Mouse (Mus musculus) kidney, embryonic 14.5 days (tissue): ENCODE data around the gene Itpkc. TPM values are rescaled to one million over a fixed set of nuclear protein-coding genes. Genes with fewer than 3 reads are reported as not detected.

Source experiments
- ATAC-seq: fragments of 200-750 bp; cut with Nextera tagmentation; 2 replicates; pipeline ENCODE4 v1.8.0; 2017; ENCODE audit warnings: moderate number of reproducible peaks, mild to moderate bottlenecking, moderate TSS enrichment, moderate library complexity; ENCODE audit not compliant: low FRiP score, low TSS enrichment
- H3K27ac ChIP-seq: fragments of 300-500 bp; sonication (generic); 2 replicates; pipeline ENCODE4 v1.5.1; 2014; ENCODE audit warnings: low read depth, mild to moderate bottlenecking, low read length, moderate library complexity, mixed read lengths
- H3K27me3 ChIP-seq: fragments of 300-500 bp; sonication (generic); 2 replicates; pipeline ENCODE4 v1.6.1; 2014; ENCODE audit warnings: mild to moderate bottlenecking, low read length; ENCODE audit not compliant: control insufficient read depth, insufficient read depth
- H3K36me3 ChIP-seq: fragments of 300-500 bp; sonication (generic); 2 replicates; pipeline ENCODE4 v1.6.1; 2014; ENCODE audit warnings: low read length, mixed read lengths; ENCODE audit not compliant: control insufficient read depth, insufficient read depth
- H3K4me1 ChIP-seq: fragments of 300-500 bp; sonication (generic); 2 replicates; pipeline ENCODE4 v1.6.1; 2014; ENCODE audit warnings: low read length, mixed read lengths; ENCODE audit not compliant: control insufficient read depth, insufficient read depth
- H3K4me2 ChIP-seq: fragments of 300-500 bp; sonication (generic); replicated peaks from 2 replicates; pipeline ENCODE4 v1.6.1; 2014; ENCODE audit warnings: low read depth, mild to moderate bottlenecking, low read length
- H3K4me3 ChIP-seq: fragments of 300-500 bp; sonication (generic); 2 replicates; pipeline ENCODE4 v1.5.1; 2014; ENCODE audit warnings: mild to moderate bottlenecking, low read length
- H3K9ac ChIP-seq: fragments of 300-500 bp; sonication (generic); 2 replicates; pipeline ENCODE4 v1.6.1; 2014; ENCODE audit warnings: low read depth, mild to moderate bottlenecking, low read length, moderate library complexity
- H3K9me3 ChIP-seq: fragments of 300-500 bp; sonication (generic); 2 replicates; pipeline ENCODE4 v1.6.1; 2016; ENCODE audit warnings: low read length; ENCODE audit not compliant: control insufficient read depth
- WGBS: fragments of 180-500 bp; shearing (Covaris S2); extraction: QIAGEN DNeasy Blood & Tissue Kit; methylation state at CpG from one replicate; pipeline ENCODE4 v1.1.7; 2014; 5-methylcytosine and 5-hydroxymethylcytosine counted together
- polyA plus RNA-seq: library from polyadenylated mRNA; unstranded; fragments of >200 nt; fragmentation: Nextera tagmentation; extraction: Ambion mirVana; gene quantifications from 2 replicates; pipeline ENCODE4 v1.2.1, GENCODE M21; 2014

Gene Itpkc
- polyA plus RNA-seq, 1 experiment from 2014 or later: 5.2 TPM

DNA sequence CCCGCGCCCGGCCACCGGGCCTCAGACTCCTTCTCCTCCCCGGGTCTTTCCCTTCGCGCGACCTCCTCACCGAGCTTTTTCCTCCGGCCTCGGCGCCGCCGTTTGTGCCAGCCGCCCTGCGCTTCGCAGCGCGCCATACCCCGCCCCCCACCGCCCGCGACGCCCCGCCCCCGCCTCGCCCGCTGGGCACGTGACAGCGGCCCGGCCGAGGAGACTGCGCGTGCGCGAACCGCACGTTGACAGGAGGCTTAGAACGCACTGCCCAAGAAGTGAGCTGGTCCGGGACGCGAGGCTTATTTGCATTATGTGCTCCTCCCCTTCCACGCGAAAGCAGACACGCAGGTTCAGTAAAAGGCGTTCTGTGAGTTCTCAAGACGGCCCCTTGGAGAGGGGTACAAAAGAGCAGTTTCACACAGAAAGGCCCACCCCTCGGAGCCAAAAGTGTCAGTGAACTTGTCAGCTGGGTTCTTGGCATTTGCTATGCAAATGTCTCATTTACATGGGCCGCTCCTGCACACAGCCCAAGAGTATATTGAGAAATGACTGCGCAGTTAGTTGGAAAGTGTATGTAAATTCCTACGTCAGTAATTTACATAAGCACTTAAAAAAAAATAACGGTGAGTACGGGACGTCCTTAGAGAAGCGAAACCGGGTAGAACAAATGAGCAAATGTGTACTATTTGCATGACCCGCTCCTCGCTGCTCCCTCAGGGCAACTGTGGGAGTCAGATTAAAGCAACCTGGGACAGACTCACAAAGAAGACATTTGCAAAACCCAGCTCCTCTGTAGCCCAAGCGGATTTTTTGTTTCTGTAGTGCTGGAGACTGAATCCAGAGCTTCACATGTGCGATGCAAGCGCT lies 61.6 kb downstream of the Itpkc start, which contains the start of gene Egln2:
Gene Egln2 (minus strand): TSS at position 189 of the 861 bp plus-strand sequence.
- H3K4me1 ChIP-seq: peaks cover 29% of the 10 kb centered on the region
- H3K9ac ChIP-seq: peak within 1 kb of the TSS; percentile 87
- H3K4me2 ChIP-seq: peak within 1 kb of the TSS; percentile 51
- peak within 1 kb of the TSS; percentile 73 for H3K4me3 ChIP-seq
- H3K36me3 ChIP-seq: peaks cover 39% of the 10 kb centered on the region
- WGBS: 2% methylated on average over 61 of the region's 61 CpGs
- H3K27me3 ChIP-seq: no peaks in the 10 kb centered on the region
- peak; percentile 81 for ATAC-seq
- no peaks in the 10 kb centered on the region for H3K9me3 ChIP-seq
- H3K27ac ChIP-seq: peak within 1 kb of the TSS; percentile 97

DNA sequence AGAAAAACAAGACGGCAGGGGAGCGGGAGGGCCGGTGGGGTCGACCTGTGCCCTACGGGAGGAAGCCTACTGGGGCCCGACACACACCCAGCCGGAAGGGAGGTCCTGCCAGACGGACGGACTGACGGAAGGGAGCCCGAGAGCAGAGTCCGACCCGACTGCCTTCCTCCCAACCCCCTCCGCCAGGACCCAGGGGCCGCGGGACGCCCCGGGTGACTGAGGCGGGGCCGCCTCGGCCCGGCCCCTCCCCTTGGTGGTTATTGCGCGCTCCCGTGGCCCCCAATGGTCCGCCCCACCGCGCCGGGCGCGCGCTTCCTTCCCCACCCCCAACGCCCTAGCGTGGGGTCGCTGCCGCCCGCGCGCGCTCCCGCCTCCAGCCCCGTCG lies 62.2 kb downstream of the Itpkc start:
- Histone ChIP-seq H3K4me2 (peak overlapping the region; percentile 51), H3K27me3 (no peaks in the 10 kb centered on the region), H3K4me1 (peaks cover 34% of the 10 kb centered on the region), H3K27ac (peak overlapping the region; percentile 97), H3K36me3 (peaks cover 44% of the 10 kb centered on the region; the same call in 1 of the 2 replicates), H3K9ac (peak overlapping the region; percentile 87), H3K4me3 (peak overlapping the region; percentile 73), H3K9me3 (no peaks in the 10 kb centered on the region)
- peak; percentile 81 for ATAC-seq
- WGBS: 2% methylated on average over 42 of the region's 43 CpGs

DNA sequence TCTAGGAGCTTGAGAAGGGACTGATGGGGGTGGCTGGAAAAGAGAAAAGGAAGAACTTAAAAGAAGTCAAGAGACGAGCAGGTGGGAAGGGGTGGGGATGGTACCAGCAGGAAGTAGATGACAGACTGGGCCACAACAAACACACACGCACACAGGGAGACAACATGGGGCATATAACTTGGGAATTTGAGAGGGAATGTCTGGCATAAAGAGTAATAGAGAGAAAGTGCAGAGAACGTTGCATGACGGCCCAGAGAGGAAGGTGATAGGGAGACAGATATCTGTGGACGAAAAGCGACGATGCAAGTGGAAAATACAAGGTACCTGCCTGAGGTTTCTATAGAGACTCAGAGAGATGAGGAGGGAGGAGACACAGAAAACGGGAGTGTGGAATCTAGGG lies 62.8 kb downstream of the Itpkc start:
- Histone ChIP-seq H3K9ac (peak overlapping the region; percentile 87), H3K36me3 (peaks cover 41% of the 10 kb centered on the region; the same call in 1 of the 2 replicates), H3K27ac (peak overlapping the region; percentile 97), H3K4me2 (peak overlapping the region; percentile 51), H3K9me3 (no peaks in the 10 kb centered on the region), H3K27me3 (no peaks in the 10 kb centered on the region), H3K4me3 (peak overlapping the region; percentile 73), H3K4me1 (peaks cover 38% of the 10 kb centered on the region)
- no peak for ATAC-seq
- WGBS: 2% methylated on average over 8 of the region's 8 CpGs

DNA sequence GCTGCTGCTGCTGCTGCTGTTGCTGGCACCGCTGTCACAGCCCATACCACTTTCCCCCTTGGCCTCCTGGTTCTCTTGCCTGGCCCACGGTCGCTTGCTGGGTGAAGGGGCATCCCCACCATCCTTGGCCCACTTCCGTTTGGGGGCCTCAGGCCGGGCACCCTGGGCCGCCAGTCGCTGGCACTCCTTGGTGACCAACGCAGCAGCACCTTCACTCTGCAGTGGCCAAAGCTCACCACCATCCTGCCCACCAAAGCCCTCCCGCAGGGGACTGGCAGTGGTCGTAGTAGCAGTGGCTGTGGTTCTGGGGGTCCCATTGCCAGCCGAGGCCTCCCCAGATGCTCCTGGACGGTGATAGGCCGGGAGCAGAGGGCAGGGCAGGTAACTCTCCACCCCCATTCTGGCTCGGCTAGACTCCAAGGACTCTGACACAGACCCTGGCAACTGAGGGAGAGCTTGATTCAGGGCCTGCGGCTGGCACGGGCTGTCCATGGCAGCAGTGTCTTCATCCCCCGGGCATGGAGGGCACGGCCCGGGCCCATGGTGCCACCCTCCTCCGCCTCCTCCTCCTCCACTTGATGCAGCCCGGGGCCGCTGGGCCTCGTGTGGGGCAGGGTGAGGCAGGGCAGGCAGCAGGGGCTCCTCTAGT lies 63.3 kb downstream of the Itpkc start:
- ATAC-seq: no peak
- Histone ChIP-seq H3K9me3 (no peaks in the 10 kb centered on the region), H3K27ac (no peak overlapping the region), H3K4me1 (peaks cover 38% of the 10 kb centered on the region), H3K9ac (peak overlapping the region; percentile 87; the same call in 1 of the 2 replicates), H3K36me3 (peaks cover 41% of the 10 kb centered on the region; the same call in 1 of the 2 replicates), H3K27me3 (no peaks in the 10 kb centered on the region), H3K4me3 (peak overlapping the region; percentile 73), H3K4me2 (peak overlapping the region; percentile 51)
- WGBS: 64% methylated on average over 23 of the region's 23 CpGs

DNA sequence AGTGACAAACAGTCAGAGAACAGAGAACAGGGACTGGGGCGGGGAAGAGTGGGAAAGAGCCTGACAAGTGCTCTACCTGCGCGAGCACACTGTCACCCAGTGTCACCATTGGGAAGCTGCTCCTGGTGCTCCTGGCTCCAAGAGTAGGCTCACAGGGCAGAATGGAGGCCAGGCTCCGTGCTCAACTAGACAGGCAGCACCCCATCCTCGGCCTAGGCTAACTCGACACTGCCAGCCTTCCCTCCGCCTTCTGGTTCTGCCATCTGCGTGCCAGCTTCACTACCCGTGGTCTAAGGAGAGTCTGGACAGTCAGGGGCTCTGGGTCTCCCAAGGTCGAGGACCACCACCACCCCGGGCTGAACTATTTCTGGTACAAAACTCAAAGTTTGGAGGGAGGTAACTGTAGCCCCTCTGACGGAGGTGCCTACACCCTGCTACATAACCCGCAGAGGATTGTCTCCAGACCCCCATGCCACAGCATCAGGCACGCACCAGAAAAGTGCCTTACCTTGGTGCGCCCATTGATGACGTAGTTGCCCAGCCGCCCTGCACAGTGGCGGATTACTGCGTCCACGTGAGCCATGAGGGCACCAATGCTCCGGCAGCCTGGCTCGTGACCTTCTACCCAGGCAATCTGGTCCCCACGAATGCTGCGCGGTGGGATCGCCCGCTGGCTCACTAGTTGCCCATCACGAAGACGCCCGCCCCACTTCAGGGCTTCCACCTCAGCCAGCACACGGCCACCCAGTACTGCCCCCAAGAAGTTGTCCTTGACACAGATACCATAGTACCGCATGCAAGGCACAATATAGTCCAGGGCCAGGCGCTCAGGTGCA lies 64.1 kb downstream of the Itpkc start:
- H3K36me3 ChIP-seq: peaks cover 40% of the 10 kb centered on the region; the same call in 1 of the 2 replicates
- H3K4me2 ChIP-seq: peak overlapping the region; percentile 51
- peaks cover 38% of the 10 kb centered on the region for H3K4me1 ChIP-seq
- no peaks in the 10 kb centered on the region for H3K9me3 ChIP-seq
- H3K4me3 ChIP-seq: peak overlapping the region; percentile 2; the same call in 1 of the 2 replicates
- H3K9ac ChIP-seq: peak overlapping the region; percentile 31; the same call in 1 of the 2 replicates
- 83% methylated on average over 33 of the region's 33 CpGs for WGBS
- H3K27ac ChIP-seq: no peak overlapping the region; the same call in 1 of the 2 replicates
- no peaks in the 10 kb centered on the region for H3K27me3 ChIP-seq
- ATAC-seq: no peak

DNA sequence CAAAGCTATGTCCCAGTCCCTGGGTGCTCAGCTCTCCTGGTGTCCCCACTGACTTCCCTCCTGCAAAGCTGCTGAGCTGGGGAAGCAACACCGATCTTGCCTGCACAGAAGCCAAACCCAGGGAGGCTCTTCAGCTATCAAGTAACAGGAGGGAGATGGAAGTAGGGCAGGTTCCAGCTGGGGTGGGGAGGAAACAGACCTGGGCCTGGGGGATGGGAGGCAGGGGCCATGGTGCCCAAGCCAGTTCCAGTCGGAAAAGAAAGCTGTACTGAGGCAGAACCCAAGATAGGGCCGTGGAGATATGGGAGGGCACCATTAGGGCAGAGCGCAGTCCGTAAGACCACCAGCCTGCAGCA lies 65.0 kb downstream of the Itpkc start:
- WGBS: 64% methylated on average over 5 of the region's 5 CpGs
- peaks cover 49% of the 10 kb centered on the region for H3K36me3 ChIP-seq
- no peak for ATAC-seq
- peaks cover 38% of the 10 kb centered on the region for H3K4me1 ChIP-seq
- H3K4me3 ChIP-seq: peak overlapping the region; percentile 14; the same call in 1 of the 2 replicates
- no peaks in the 10 kb centered on the region for H3K27me3 ChIP-seq
- no peak overlapping the region for H3K27ac ChIP-seq
- peak overlapping the region; percentile 51; the same call in 1 of the 2 replicates for H3K4me2 ChIP-seq
- H3K9me3 ChIP-seq: no peaks in the 10 kb centered on the region
- H3K9ac ChIP-seq: peak overlapping the region; percentile 44

DNA sequence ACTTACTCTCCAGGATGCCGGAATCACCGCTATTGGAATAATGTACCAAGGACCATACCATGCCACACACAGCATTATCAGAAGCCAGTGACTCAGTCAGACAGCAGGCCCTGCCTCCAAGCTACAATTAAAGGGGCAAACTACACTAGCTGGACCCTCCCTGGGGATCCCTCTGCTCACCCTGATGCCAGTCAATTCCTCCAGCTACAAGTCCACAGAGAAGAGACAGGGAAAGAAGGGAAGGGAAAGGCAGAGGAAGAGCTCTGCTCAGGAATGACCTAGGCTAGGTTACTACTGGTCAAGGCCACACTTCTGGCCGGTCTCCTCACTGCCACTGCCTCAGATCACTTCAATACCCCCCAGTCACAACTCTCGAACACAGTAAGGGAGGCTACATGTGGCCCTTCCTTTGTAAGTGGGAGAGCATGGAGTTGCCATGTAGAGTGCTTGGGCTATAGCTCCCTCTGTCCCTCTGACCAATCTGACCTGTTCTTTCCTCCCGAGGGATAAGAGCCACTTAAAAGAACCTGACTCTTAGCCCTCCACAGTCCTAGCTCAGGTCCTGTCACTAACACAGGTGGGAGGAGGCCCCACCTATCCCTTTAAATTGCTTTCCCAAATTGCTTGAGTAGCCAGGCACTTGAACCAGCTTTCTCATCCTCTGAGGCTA lies 65.5 kb downstream of the Itpkc start:
- H3K27me3 ChIP-seq: no peaks in the 10 kb centered on the region
- peak overlapping the region; percentile 14; the same call in 1 of the 2 replicates for H3K4me3 ChIP-seq
- H3K27ac ChIP-seq: no peak overlapping the region
- no peaks in the 10 kb centered on the region for H3K9me3 ChIP-seq
- ATAC-seq: no peak
- peaks cover 38% of the 10 kb centered on the region for H3K4me1 ChIP-seq
- WGBS: 82% methylated on average over 5 of the region's 5 CpGs
- H3K36me3 ChIP-seq: peaks cover 54% of the 10 kb centered on the region
- H3K4me2 ChIP-seq: peak overlapping the region; percentile 25; the same call in 1 of the 2 replicates
- peak overlapping the region; percentile 44 for H3K9ac ChIP-seq

DNA sequence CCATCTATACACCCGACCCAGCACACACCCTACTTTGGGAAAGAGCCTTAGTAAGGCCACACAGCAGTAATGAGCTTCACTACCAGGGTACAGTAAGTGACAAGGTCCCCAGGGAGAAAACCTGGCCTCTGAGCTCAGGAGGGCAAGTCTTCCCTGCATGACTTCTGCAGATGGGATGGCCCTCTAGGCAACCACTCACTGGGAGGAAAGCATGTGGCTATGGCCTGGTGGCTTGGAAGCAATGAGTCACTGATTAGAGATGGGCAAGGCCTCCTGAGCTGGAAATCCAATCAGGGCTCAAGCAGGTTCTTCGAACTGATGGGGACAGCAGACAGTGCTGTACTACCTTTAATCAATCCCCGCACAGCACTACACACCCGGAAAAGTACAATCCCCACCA lies 66.7 kb downstream of the Itpkc start:
- ATAC-seq: no peak
- H3K4me3 ChIP-seq: no peak overlapping the region
- 67% methylated on average over 4 of the region's 4 CpGs for WGBS
- H3K4me2 ChIP-seq: no peak overlapping the region
- peaks cover 63% of the 10 kb centered on the region for H3K36me3 ChIP-seq
- no peak overlapping the region for H3K27ac ChIP-seq
- H3K9ac ChIP-seq: no peak overlapping the region
- H3K4me1 ChIP-seq: peaks cover 38% of the 10 kb centered on the region
- no peaks in the 10 kb centered on the region for H3K27me3 ChIP-seq
- H3K9me3 ChIP-seq: no peaks in the 10 kb centered on the region
